Mouse (Mus musculus) midbrain, embryonic 12.5 days (tissue): ENCODE results near the gene Lrr1. TPM values are rescaled to one million over a fixed set of nuclear protein-coding genes. Genes with fewer than 3 reads are reported as not detected.
A peak's percentile ranks its signal among the peaks of the same experiment; 100 is the strongest.

Experiments
- ATAC-seq: fragments of 200-750 bp; cut with Nextera tagmentation; 2 replicates; pipeline ENCODE4 v1.8.0; 2017; ENCODE audit warnings: low read depth, moderate TSS enrichment, moderate library complexity; ENCODE audit not compliant: low FRiP score
- H3K27ac ChIP-seq: fragments of 300-500 bp; sonication (generic); replicated peaks from 2 replicates; pipeline ENCODE4 v1.5.1; 2016; ENCODE audit warnings: mild to moderate bottlenecking
- H3K27me3 ChIP-seq: fragments of 300-500 bp; sonication (generic); 2 replicates; pipeline ENCODE4 v1.6.1; 2016; ENCODE audit warnings: mild to moderate bottlenecking
- H3K36me3 ChIP-seq: fragments of 300-500 bp; sonication (generic); 2 replicates; pipeline ENCODE4 v1.6.1; 2016
- H3K4me1 ChIP-seq: fragments of 300-500 bp; sonication (generic); 2 replicates; pipeline ENCODE4 v1.6.1; 2016
- H3K4me2 ChIP-seq: fragments of 300-500 bp; sonication (generic); replicated peaks from 2 replicates; pipeline ENCODE4 v1.6.1; 2016; ENCODE audit warnings: mild to moderate bottlenecking, moderate library complexity
- H3K4me3 ChIP-seq: fragments of 300-500 bp; sonication (generic); 2 replicates; pipeline ENCODE4 v1.5.1; 2016; ENCODE audit warnings: mild to moderate bottlenecking
- H3K9ac ChIP-seq: fragments of 300-500 bp; sonication (generic); replicated peaks from 2 replicates; pipeline ENCODE4 v1.6.1; 2016; ENCODE audit warnings: mild to moderate bottlenecking, moderate library complexity
- H3K9me3 ChIP-seq: fragments of 300-500 bp; sonication (generic); 2 replicates; pipeline ENCODE4 v1.6.1; 2016; ENCODE audit warnings: mild to moderate bottlenecking
- WGBS: fragments of 180-500 bp; shearing (Covaris S2); methylation state at CpG from one replicate; pipeline ENCODE4 v1.1.7; 2016; 5-methylcytosine and 5-hydroxymethylcytosine counted together
- polyA plus RNA-seq: library from polyadenylated mRNA; unstranded; fragments of >200 nt; fragmentation: Nextera tagmentation; extraction: Ambion mirVana; gene quantifications from 2 replicates; pipeline ENCODE4 v1.2.1, GENCODE M21; 2016

Gene Lrr1
- polyA plus RNA-seq, 1 experiment from 2014 or later, result 24.5 TPM

- Histone ChIP-seq H3K4me2 (no peak overlapping the region), H3K9ac (no peak overlapping the region), H3K27me3 (no peaks in the 10 kb centered on the region), H3K27ac (no peak overlapping the region), H3K36me3 (peaks cover 36% of the 10 kb centered on the region), H3K9me3 (no peaks in the 10 kb centered on the region), H3K4me3 (no peak overlapping the region), H3K4me1 (peaks cover 24% of the 10 kb centered on the region)
- 66% methylated on average over 5 of the region's 5 CpGs for WGBS
- ATAC-seq, result no peak
Observed at GRCm38 (mm10) chr12:69186811-69187471, 18.3 kb downstream of the Lrr1 start.

- H3K4me3 ChIP-seq, result no peak overlapping the region
- H3K36me3 ChIP-seq, result peaks cover 35% of the 10 kb centered on the region
- no peak overlapping the region for H3K27ac ChIP-seq
- no peak for ATAC-seq
- H3K9ac ChIP-seq, result no peak overlapping the region
- H3K4me2 ChIP-seq, result no peak overlapping the region
- H3K27me3 ChIP-seq, result no peaks in the 10 kb centered on the region
- no peaks in the 10 kb centered on the region for H3K9me3 ChIP-seq
- H3K4me1 ChIP-seq, result peaks cover 16% of the 10 kb centered on the region
- WGBS, result 83% methylated on average over 9 of the region's 9 CpGs
Observed at GRCm38 (mm10) chr12:69190074-69190473, 21.5 kb downstream of the Lrr1 start.

- no peak overlapping the region for H3K9ac ChIP-seq
- H3K4me1 ChIP-seq, result peaks cover 14% of the 10 kb centered on the region
- H3K4me3 ChIP-seq, result no peak overlapping the region
- no peak overlapping the region for H3K4me2 ChIP-seq
- no peaks in the 10 kb centered on the region for H3K27me3 ChIP-seq
- no peak overlapping the region for H3K27ac ChIP-seq
- no peak for ATAC-seq
- H3K36me3 ChIP-seq, result peaks cover 35% of the 10 kb centered on the region
- WGBS, result 91% methylated on average over 1 of the region's 1 CpGs
- H3K9me3 ChIP-seq, result no peaks in the 10 kb centered on the region
Observed at GRCm38 (mm10) chr12:69190522-69190921, 21.9 kb downstream of the Lrr1 start.

GRCm38 (mm10) chr12:69191396-69191795 is 22.8 kb downstream of the Lrr1 start:
- 95% methylated on average over 5 of the region's 5 CpGs for WGBS
- Histone ChIP-seq H3K9ac (no peak overlapping the region), H3K27me3 (no peaks in the 10 kb centered on the region)

GRCm38 (mm10) chr12:69192637-69193036 is 24.0 kb downstream of the Lrr1 start:
- WGBS, result 95% methylated on average over 2 of the region's 2 CpGs
- ATAC-seq, result no peak

More at GRCm38 (mm10) chr12:69191396-69191795, 22.8 kb downstream of the Lrr1 start:
- H3K36me3 ChIP-seq, result peaks cover 35% of the 10 kb centered on the region
- peaks cover 20% of the 10 kb centered on the region for H3K4me1 ChIP-seq
- no peak overlapping the region for H3K27ac ChIP-seq
- no peak for ATAC-seq
- H3K4me3 ChIP-seq, result no peak overlapping the region
- no peak overlapping the region for H3K4me2 ChIP-seq
- no peaks in the 10 kb centered on the region for H3K9me3 ChIP-seq

GRCm38 (mm10) chr12:69196444-69197377 is 28.1 kb downstream of the Lrr1 start, which contains the start of gene Gm49383:
TSS of gene Gm49383 (minus strand) at chr12:69197104.
- under 1% methylated on average over 72 of the region's 75 CpGs for WGBS

More at GRCm38 (mm10) chr12:69192637-69193036, 24.0 kb downstream of the Lrr1 start:
- H3K27ac ChIP-seq, result no peak overlapping the region
- no peaks in the 10 kb centered on the region for H3K27me3 ChIP-seq
- peaks cover 12% of the 10 kb centered on the region for H3K4me1 ChIP-seq
- H3K36me3 ChIP-seq, result peaks cover 35% of the 10 kb centered on the region
- no peak overlapping the region for H3K4me3 ChIP-seq
- H3K9ac ChIP-seq, result no peak overlapping the region
- H3K4me2 ChIP-seq, result no peak overlapping the region
- H3K9me3 ChIP-seq, result no peaks in the 10 kb centered on the region

GRCm38 (mm10) chr12:69197378-69198163 is 29.0 kb downstream of the Lrr1 start:
- no peaks in the 10 kb centered on the region for H3K9me3 ChIP-seq
- H3K4me1 ChIP-seq, result peaks cover 26% of the 10 kb centered on the region
- ATAC-seq, result peak; percentile 79
- H3K27me3 ChIP-seq, result no peaks in the 10 kb centered on the region
- H3K36me3 ChIP-seq, result peaks cover 14% of the 10 kb centered on the region
- peak overlapping the region; percentile 84 for H3K9ac ChIP-seq
- H3K4me3 ChIP-seq, result peak overlapping the region; percentile 95
- H3K27ac ChIP-seq, result peak overlapping the region; percentile 93
- peak overlapping the region; percentile 97 for H3K4me2 ChIP-seq
- under 1% methylated on average over 81 of the region's 94 CpGs for whole genome bisulfite sequencing

More at GRCm38 (mm10) chr12:69196444-69197377, 28.1 kb downstream of the Lrr1 start, which contains the start of gene Gm49383:
- H3K4me3 ChIP-seq, result peak within 1 kb of the TSS; percentile 95
- peaks cover 19% of the 10 kb centered on the region for H3K36me3 ChIP-seq
- no peaks in the 10 kb centered on the region for H3K27me3 ChIP-seq
- peak; percentile 86 for ATAC-seq
- peak within 1 kb of the TSS; percentile 97 for H3K4me2 ChIP-seq
- H3K4me1 ChIP-seq, result peaks cover 26% of the 10 kb centered on the region
- H3K9ac ChIP-seq, result peak within 1 kb of the TSS; percentile 84
- H3K27ac ChIP-seq, result peak within 1 kb of the TSS; percentile 93
- H3K9me3 ChIP-seq, result no peaks in the 10 kb centered on the region

GRCm38 (mm10) chr12:69198164-69198535 is 29.5 kb downstream of the Lrr1 start, which contains the start of gene Dnaaf2:
TSS of gene Dnaaf2 (minus strand) at chr12:69198429.
- Histone ChIP-seq H3K4me3 (peak within 1 kb of the TSS; percentile 95), H3K27ac (peak within 1 kb of the TSS; percentile 93), H3K9me3 (no peaks in the 10 kb centered on the region), H3K36me3 (peaks cover 18% of the 10 kb centered on the region), H3K4me2 (peak within 1 kb of the TSS; percentile 97), H3K27me3 (no peaks in the 10 kb centered on the region), H3K4me1 (peaks cover 26% of the 10 kb centered on the region), H3K9ac (peak within 1 kb of the TSS; percentile 84)
- under 1% methylated on average over 18 of the region's 18 CpGs for WGBS
- ATAC-seq, result peak; percentile 38

GRCm38 (mm10) chr12:69198985-69199384 is 30.4 kb downstream of the Lrr1 start:
- H3K4me2 ChIP-seq, result peak overlapping the region; percentile 97; the same call in 1 of the 2 replicates
- peaks cover 26% of the 10 kb centered on the region for H3K4me1 ChIP-seq
- H3K27me3 ChIP-seq, result no peaks in the 10 kb centered on the region
- H3K9ac ChIP-seq, result no peak overlapping the region
- H3K4me3 ChIP-seq, result no peak overlapping the region
- H3K27ac ChIP-seq, result no peak overlapping the region
- no peaks in the 10 kb centered on the region for H3K9me3 ChIP-seq
- ATAC-seq, result no peak
- H3K36me3 ChIP-seq, result peaks cover 22% of the 10 kb centered on the region

- no peak within 1 kb of the TSS for H3K27ac ChIP-seq
- H3K9me3 ChIP-seq, result no peaks in the 10 kb centered on the region
- no peak within 1 kb of the TSS for H3K9ac ChIP-seq
- ATAC-seq, result 0 out of 2 replicates have a peak, but pooled peaks have one; percentile 27
- H3K36me3 ChIP-seq, result peaks cover 29% of the 10 kb centered on the region
- H3K4me3 ChIP-seq, result no peak within 1 kb of the TSS
- H3K4me1 ChIP-seq, result peaks cover under 1% of the 10 kb centered on the region
- H3K27me3 ChIP-seq, result no peaks in the 10 kb centered on the region
- H3K4me2 ChIP-seq, result no peak within 1 kb of the TSS
- WGBS, result 71% methylated on average over 16 of the region's 16 CpGs
Observed at GRCm38 (mm10) chr12:69204052-69204833, 35.6 kb downstream of the Lrr1 start, which contains the start of gene Gm49384. TSS of gene Gm49384 (minus strand) at chr12:69204267.

- H3K27me3 ChIP-seq, result no peaks in the 10 kb centered on the region
- H3K4me1 ChIP-seq, result no peaks in the 10 kb centered on the region
- H3K27ac ChIP-seq, result no peak overlapping the region
- H3K9ac ChIP-seq, result no peak overlapping the region
- H3K36me3 ChIP-seq, result peaks cover 24% of the 10 kb centered on the region
- WGBS, result 92% methylated on average over 8 of the region's 8 CpGs
- no peak for ATAC-seq
- no peak overlapping the region for H3K4me2 ChIP-seq
- no peak overlapping the region for H3K4me3 ChIP-seq
- H3K9me3 ChIP-seq, result no peaks in the 10 kb centered on the region
Observed at GRCm38 (mm10) chr12:69207396-69207795, 38.8 kb downstream of the Lrr1 start.
